Mouse (Mus musculus): ENCODE results near the gene Olfr1134. TPM values are rescaled to one million over a fixed set of nuclear protein-coding genes. Genes with fewer than 3 reads are reported as not detected.
"Not testable (repeated sequence)": the region's sequence is repeated elsewhere in the genome, so short reads cannot be mapped to it uniquely, and the experiment has no call there.

Gene Olfr1134
- not detected in 2 replicates for polyA plus RNA-seq (2015; fragmentation: Nextera tagmentation; extraction: Ambion mirVana)

DNA sequence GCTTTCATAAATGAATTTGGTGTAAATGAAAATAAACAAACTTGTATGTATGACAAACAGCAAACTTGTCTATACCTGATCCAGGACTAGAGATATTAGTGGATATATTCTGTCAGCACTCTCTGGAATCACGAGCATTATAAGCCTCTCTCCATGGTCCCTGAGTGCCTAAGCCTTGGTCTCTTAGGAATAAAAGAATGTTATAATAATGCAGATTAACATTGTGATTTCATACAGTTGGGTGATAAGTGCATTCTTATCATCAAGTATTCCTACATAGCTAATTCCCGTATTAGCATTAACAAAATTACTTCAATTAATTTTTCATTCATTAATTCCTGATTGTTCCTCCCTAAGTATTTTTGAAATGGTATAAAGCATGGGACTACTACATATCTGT is at the start of gene Olfr1134:
TSS of gene Olfr1134 (minus strand) at position 101 of the 400 bp plus-strand sequence.
- no peak for ATAC-seq (replicated peaks; ENCODE audit: insufficient number of reproducible peaks, insufficient read depth, low FRiP score, low read depth)
- Histone ChIP-seq H3K9me3 (replicated peaks) (no peaks in the 10 kb centered on the region), H3K9ac (no peak within 1 kb of the TSS), H3K36me3 (no peaks in the 10 kb centered on the region), H3K4me3 (no peak within 1 kb of the TSS), H3K4me1 (replicated peaks) (no peaks in the 10 kb centered on the region), H3K27me3 (no peaks in the 10 kb centered on the region), H3K27ac (no peak within 1 kb of the TSS), H3K4me2 (no peak within 1 kb of the TSS)
- 75% methylated on average over 2 of the region's 2 CpGs for WGBS

- no peak for ATAC-seq (replicated peaks; ENCODE audit: insufficient number of reproducible peaks, insufficient read depth, low FRiP score, low read depth)
- Histone ChIP-seq H3K4me1 (replicated peaks) (no peaks in the 10 kb centered on the region), H3K27ac (no peak within 1 kb of the TSS), H3K36me3 (no peaks in the 10 kb centered on the region), H3K9me3 (replicated peaks) (no peaks in the 10 kb centered on the region), H3K9ac (no peak within 1 kb of the TSS), H3K4me2 (no peak within 1 kb of the TSS), H3K27me3 (no peaks in the 10 kb centered on the region), H3K4me3 (no peak within 1 kb of the TSS)
Observed at GRCm38 (mm10) chr2:87693847-87694246, 35.6 kb upstream of the Olfr1134 start, which contains the start of gene Olfr1136. TSS of gene Olfr1136 (minus strand) at chr2:87693947.

GRCm38 (mm10) chr2:87673564-87673963 is 15.3 kb upstream of the Olfr1134 start, which contains the start of gene Olfr1135:
TSS of gene Olfr1135 (minus strand) at chr2:87673664.
- H3K9me3 ChIP-seq (replicated peaks): no peaks in the 10 kb centered on the region

GRCm38 (mm10) chr2:87647274-87647673 is 11.0 kb downstream of the Olfr1134 start, which contains the start of gene Olfr1133:
TSS of gene Olfr1133 (minus strand) at chr2:87647374.
- Histone ChIP-seq H3K27ac (no peak within 1 kb of the TSS), H3K4me1 (replicated peaks) (no peaks in the 10 kb centered on the region), H3K27me3 (no peaks in the 10 kb centered on the region), H3K9ac (no peak within 1 kb of the TSS), H3K4me3 (no peak within 1 kb of the TSS), H3K4me2 (no peak within 1 kb of the TSS), H3K36me3 (no peaks in the 10 kb centered on the region), H3K9me3 (replicated peaks) (no peaks in the 10 kb centered on the region)
- no peak for ATAC-seq (replicated peaks; ENCODE audit: insufficient number of reproducible peaks, insufficient read depth, low FRiP score, low read depth)

More at GRCm38 (mm10) chr2:87673564-87673963, 15.3 kb upstream of the Olfr1134 start, which contains the start of gene Olfr1135:
- no peaks in the 10 kb centered on the region for H3K36me3 ChIP-seq
- no peak within 1 kb of the TSS for H3K9ac ChIP-seq
- H3K27ac ChIP-seq: no peak within 1 kb of the TSS
- 12% methylated on average over 1 of the region's 1 CpGs for WGBS
- no peak within 1 kb of the TSS for H3K4me2 ChIP-seq
- H3K27me3 ChIP-seq: no peaks in the 10 kb centered on the region
- H3K4me3 ChIP-seq: no peak within 1 kb of the TSS
- ATAC-seq (replicated peaks; ENCODE audit: insufficient number of reproducible peaks, insufficient read depth, low FRiP score, low read depth): no peak
- H3K4me1 ChIP-seq (replicated peaks): no peaks in the 10 kb centered on the region

DNA sequence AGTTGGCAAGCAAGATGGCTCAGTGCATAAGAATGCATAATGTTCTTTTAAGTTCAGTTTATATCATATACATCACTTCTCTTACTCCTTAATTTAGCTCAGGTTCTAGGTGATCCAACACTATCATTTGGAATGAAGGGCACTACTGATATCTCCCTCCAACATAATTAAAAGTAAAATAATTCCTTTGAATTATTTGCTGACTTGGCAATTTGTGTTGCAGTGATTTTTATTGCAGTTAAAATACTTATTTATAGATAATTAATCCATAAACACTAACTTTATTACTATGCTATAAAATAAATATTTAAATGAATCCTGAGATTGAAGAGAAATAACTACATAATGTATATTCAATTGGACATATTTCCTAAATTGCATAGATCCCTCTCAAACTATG is 15.8 kb downstream of the Olfr1134 start:
- ATAC-seq (replicated peaks; ENCODE audit: insufficient number of reproducible peaks, insufficient read depth, low FRiP score, low read depth): no peak
- H3K4me3 ChIP-seq: no peak overlapping the region

DNA sequence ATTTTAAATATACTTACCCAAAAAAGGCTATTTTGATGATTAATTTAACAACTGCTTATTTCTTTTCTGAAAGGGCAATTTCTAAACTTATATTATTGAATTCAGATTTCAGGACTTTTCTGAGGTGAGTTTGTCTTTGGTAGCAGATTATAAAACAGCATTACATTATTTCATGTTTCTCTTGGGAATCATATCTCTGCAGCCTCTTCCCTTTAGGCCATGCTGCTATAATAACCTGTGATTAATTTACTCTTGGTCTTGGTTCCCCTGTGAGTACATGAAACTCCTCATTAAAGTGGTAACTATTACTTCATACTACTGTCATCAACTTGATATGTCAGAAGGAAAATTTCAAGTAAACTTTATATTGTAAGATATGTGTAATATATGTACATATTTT is 20.8 kb downstream of the Olfr1134 start, which contains the start of gene Olfr1132:
TSS of gene Olfr1132 (minus strand) at position 101 of the 400 bp plus-strand sequence.
- H3K9ac ChIP-seq: no peak within 1 kb of the TSS
- H3K27ac ChIP-seq: no peak within 1 kb of the TSS
- no peak within 1 kb of the TSS for H3K4me3 ChIP-seq
- no peaks in the 10 kb centered on the region for H3K36me3 ChIP-seq
- no peak for ATAC-seq (replicated peaks; ENCODE audit: insufficient number of reproducible peaks, insufficient read depth, low FRiP score, low read depth)
- no peaks in the 10 kb centered on the region for H3K9me3 ChIP-seq (replicated peaks)
- no peak within 1 kb of the TSS for H3K4me2 ChIP-seq
- no peaks in the 10 kb centered on the region for H3K27me3 ChIP-seq
- H3K4me1 ChIP-seq (replicated peaks): no peaks in the 10 kb centered on the region

More for the DNA sequence above, 15.8 kb downstream of the Olfr1134 start:
- Histone ChIP-seq H3K4me2 (no peak overlapping the region), H3K4me1 (replicated peaks) (no peaks in the 10 kb centered on the region), H3K9me3 (replicated peaks) (no peaks in the 10 kb centered on the region), H3K9ac (no peak overlapping the region), H3K27me3 (no peaks in the 10 kb centered on the region), H3K27ac (no peak overlapping the region), H3K36me3 (no peaks in the 10 kb centered on the region)

- H3K4me3 ChIP-seq: no peak within 1 kb of the TSS
- ATAC-seq (replicated peaks; ENCODE audit: insufficient number of reproducible peaks, insufficient read depth, low FRiP score, low read depth): no peak
- no peak within 1 kb of the TSS for H3K4me2 ChIP-seq
- WGBS: 48% methylated on average over 3 of the region's 3 CpGs
- H3K9me3 ChIP-seq (replicated peaks): no peaks in the 10 kb centered on the region
- H3K4me1 ChIP-seq (replicated peaks): no peaks in the 10 kb centered on the region
- H3K27me3 ChIP-seq: no peaks in the 10 kb centered on the region
- H3K9ac ChIP-seq: no peak within 1 kb of the TSS
- no peaks in the 10 kb centered on the region for H3K36me3 ChIP-seq
- H3K27ac ChIP-seq: no peak within 1 kb of the TSS
Observed at GRCm38 (mm10) chr2:87626804-87627203, 31.5 kb downstream of the Olfr1134 start, which contains the start of gene Olfr1131. TSS of gene Olfr1131 (plus strand) at chr2:87627104.

GRCm38 (mm10) chr2:87605912-87606311 is 52.3 kb downstream of the Olfr1134 start, which contains the start of gene Olfr1130:
TSS of gene Olfr1130 (plus strand) at chr2:87606212.
- not testable (repeated sequence) for H3K27ac ChIP-seq; H3K27me3 ChIP-seq; H3K36me3 ChIP-seq; H3K4me1 ChIP-seq (replicated peaks); H3K9ac ChIP-seq; H3K4me3 ChIP-seq; H3K4me2 ChIP-seq; ATAC-seq (replicated peaks; ENCODE audit: insufficient number of reproducible peaks, insufficient read depth, low FRiP score, low read depth); H3K9me3 ChIP-seq (replicated peaks)

Other genes starting within 250 kb of the Olfr1134 start
- not detected in 2 replicates for gene Olfr1123, start 241.8 kb downstream of the Olfr1134 start, polyA plus RNA-seq (2015; fragmentation: Nextera tagmentation; extraction: Ambion mirVana)
- gene Olfr1124, start 228.2 kb downstream of the Olfr1134 start, polyA plus RNA-seq (2015; fragmentation: Nextera tagmentation; extraction: Ambion mirVana): not detected in 2 replicates
- not detected in 2 replicates for gene Olfr1126, start 204.5 kb downstream of the Olfr1134 start, polyA plus RNA-seq (2015; fragmentation: Nextera tagmentation; extraction: Ambion mirVana)
- not detected in 2 replicates for gene Pramel7, start 161.4 kb downstream of the Olfr1134 start, polyA plus RNA-seq (2015; fragmentation: Nextera tagmentation; extraction: Ambion mirVana)
- not detected in 2 replicates for gene Pramel6, start 151.9 kb downstream of the Olfr1134 start, polyA plus RNA-seq (2015; fragmentation: Nextera tagmentation; extraction: Ambion mirVana)
- gene Olfr153, start 126.7 kb downstream of the Olfr1134 start, polyA plus RNA-seq (2015; fragmentation: Nextera tagmentation; extraction: Ambion mirVana): not detected in 2 replicates
- gene Olfr1128, start 112.9 kb downstream of the Olfr1134 start, polyA plus RNA-seq (2015; fragmentation: Nextera tagmentation; extraction: Ambion mirVana): not detected in 2 replicates
- not detected in 2 replicates for gene Olfr1129, start 84.6 kb downstream of the Olfr1134 start, polyA plus RNA-seq (2015; fragmentation: Nextera tagmentation; extraction: Ambion mirVana)
- gene Olfr1130, start 52.2 kb downstream of the Olfr1134 start, polyA plus RNA-seq (2015; fragmentation: Nextera tagmentation; extraction: Ambion mirVana): not detected in 2 replicates
- not detected in 2 replicates for gene Olfr1131, start 31.4 kb downstream of the Olfr1134 start, polyA plus RNA-seq (2015; fragmentation: Nextera tagmentation; extraction: Ambion mirVana)
- not detected in 2 replicates for gene Olfr1132, start 20.9 kb downstream of the Olfr1134 start, polyA plus RNA-seq (2015; fragmentation: Nextera tagmentation; extraction: Ambion mirVana)
- not detected in 2 replicates for gene Olfr1133, start 11.1 kb downstream of the Olfr1134 start, polyA plus RNA-seq (2015; fragmentation: Nextera tagmentation; extraction: Ambion mirVana)
- gene Olfr1135, start 15.2 kb upstream of the Olfr1134 start, polyA plus RNA-seq (2015; fragmentation: Nextera tagmentation; extraction: Ambion mirVana): not detected in 2 replicates
- gene Olfr1136, start 35.5 kb upstream of the Olfr1134 start, polyA plus RNA-seq (2015; fragmentation: Nextera tagmentation; extraction: Ambion mirVana): not detected in 2 replicates
- gene Olfr1137, start 54.7 kb upstream of the Olfr1134 start, polyA plus RNA-seq (2015; fragmentation: Nextera tagmentation; extraction: Ambion mirVana): not detected in 2 replicates
- gene Olfr1138, start 81.5 kb upstream of the Olfr1134 start, polyA plus RNA-seq (2015; fragmentation: Nextera tagmentation; extraction: Ambion mirVana): not detected in 2 replicates
- gene Olfr1140, start 85.3 kb upstream of the Olfr1134 start, polyA plus RNA-seq (2015; fragmentation: Nextera tagmentation; extraction: Ambion mirVana): not detected in 2 replicates
- not detected in 2 replicates for gene Olfr1141, start 95.5 kb upstream of the Olfr1134 start, polyA plus RNA-seq (2015; fragmentation: Nextera tagmentation; extraction: Ambion mirVana)
- gene Olfr152, start 121.0 kb upstream of the Olfr1134 start, polyA plus RNA-seq (2015; fragmentation: Nextera tagmentation; extraction: Ambion mirVana): not detected in 2 replicates
- not detected in 2 replicates for gene Olfr1143, start 142.1 kb upstream of the Olfr1134 start, polyA plus RNA-seq (2015; fragmentation: Nextera tagmentation; extraction: Ambion mirVana)
- gene Olfr1145, start 151.4 kb upstream of the Olfr1134 start, polyA plus RNA-seq (2015; fragmentation: Nextera tagmentation; extraction: Ambion mirVana): not detected in 2 replicates
- not detected in 2 replicates for gene Olfr1148, start 172.1 kb upstream of the Olfr1134 start, polyA plus RNA-seq (2015; fragmentation: Nextera tagmentation; extraction: Ambion mirVana)
- gene Olfr1150-ps1, start 185.5 kb upstream of the Olfr1134 start, polyA plus RNA-seq (2015; fragmentation: Nextera tagmentation; extraction: Ambion mirVana): not detected in 2 replicates
- gene Olfr1151, start 197.4 kb upstream of the Olfr1134 start, polyA plus RNA-seq (2015; fragmentation: Nextera tagmentation; extraction: Ambion mirVana): not detected in 2 replicates
- not detected in 2 replicates for gene Olfr1152, start 208.0 kb upstream of the Olfr1134 start, polyA plus RNA-seq (2015; fragmentation: Nextera tagmentation; extraction: Ambion mirVana)
- not detected in 2 replicates for gene Olfr1153, start 236.5 kb upstream of the Olfr1134 start, polyA plus RNA-seq (2015; fragmentation: Nextera tagmentation; extraction: Ambion mirVana)
- gene Olfr1154, start 246.7 kb upstream of the Olfr1134 start, polyA plus RNA-seq (2015; fragmentation: Nextera tagmentation; extraction: Ambion mirVana): not detected in 2 replicates